In genomic region chr11:20469368-20469767, GRCm38 (mm10) we compare ENCODE assay signal across 11 mouse cellular contexts.
DNase-seq lines count a peak whose midpoint lies in the region; ATAC-seq and TF ChIP-seq lines count a peak whose summit lies in the region.
"Had no signal": no experiment of that assay in that cellular context is flagged by ENCODE, and none has a peak within 500 bp of the region (broad histone marks: within the 10 kb centered on the region; RNA-seq: fewer than 3 reads in every experiment).

No protein-coding gene starts in this region.

- TF ChIP-seq CTCF in small intestine, adult 2 months (IDR thresholded peaks at IDR 0.05; ENCODE audit: extremely low read depth, insufficient read length, insufficient replicate concordance, low read depth, low read length) = no peak

- H3K4me1 ChIP-seq in heart, embryonic 12.5 days (replicated peaks) = no peaks in the 10 kb centered on the region; the same call in 1 of the 2 replicates
- peaks cover 12% of the 10 kb centered on the region; the same call in 1 of the 2 replicates for H3K4me1 ChIP-seq in small intestine, adult 2 months (ENCODE audit: control insufficient read depth, insufficient read depth, insufficient read length, low read length)
- H3K4me1 ChIP-seq: limb, embryonic 15.5 days had no signal

- H3K27ac ChIP-seq in heart, embryonic 12.5 days (ENCODE audit: poor library complexity, severe bottlenecking) = no peak overlapping the region
- H3K27ac ChIP-seq in small intestine, adult 2 months (ENCODE audit: insufficient read depth, low read depth, low read length) = peak overlapping the region; percentile 85
- H3K27ac ChIP-seq: limb, embryonic 15.5 days had no signal

- no peak for ATAC-seq in heart, embryonic 12.5 days (ENCODE audit: insufficient number of reproducible peaks, low FRiP score)
- ATAC-seq in activated CD4-positive, CD25-positive, alpha-beta regulatory T cell, adult 4 months = no peak
- ATAC-seq: CD4-positive, CD25-positive, alpha-beta regulatory T cell, adult 4 months had no signal

- peaks cover 11% of the 10 kb centered on the region for H3K27me3 ChIP-seq in heart, embryonic 12.5 days (replicated peaks)
- H3K27me3 ChIP-seq in small intestine, adult 2 months (ENCODE audit: control insufficient read depth, insufficient read depth, low read length) = no peaks in the 10 kb centered on the region
- H3K27me3 ChIP-seq: limb, embryonic 15.5 days had no signal

- H3K4me3 ChIP-seq in heart, embryonic 12.5 days = no peak overlapping the region
- peak overlapping the region; percentile 26; the same call in 1 of the 2 replicates for H3K4me3 ChIP-seq in small intestine, adult 2 months (ENCODE audit: low read depth, low read length)
- H3K4me3 ChIP-seq: limb, embryonic 15.5 days had no signal

- no peak for TF ChIP-seq POLR2A in small intestine, adult 2 months (IDR thresholded peaks at IDR 0.05; ENCODE audit: low read depth, low read length)

- H3K9me3 ChIP-seq in heart, embryonic 12.5 days (replicated peaks) = no peaks in the 10 kb centered on the region
- H3K9me3 ChIP-seq: limb, embryonic 15.5 days had no signal

- 40% methylated on average over 5 of the region's 5 CpGs for WGBS in heart, embryonic 12.5 days
- WGBS in small intestine, adult 2 months = 54% methylated on average over 5 of the region's 5 CpGs

- no peak overlapping the region for H3K9ac ChIP-seq in heart, embryonic 12.5 days
- H3K9ac ChIP-seq: limb, embryonic 15.5 days had no signal

- no peaks in the 10 kb centered on the region for H3K36me3 ChIP-seq in heart, embryonic 12.5 days
- no peaks in the 10 kb centered on the region for H3K36me3 ChIP-seq in small intestine, adult 2 months (ENCODE audit: control insufficient read depth, insufficient read depth, low read length)
- H3K36me3 ChIP-seq: limb, embryonic 15.5 days had no signal

- peak; percentile 90 for DNase-seq in heart, adult 11 months
- peak; percentile 36 for DNase-seq in embryo, embryonic 11 days
- DNase-seq in kidney, postnatal 36 days = peak; percentile 63 to 74
- DNase-seq in adrenal gland, postnatal 10 days = no peak
- DNase-seq in cerebellum, adult 9-10 months = no peak
- DNase-seq: gastrocnemius, postnatal 25 days had no signal

- H3K4me2 ChIP-seq in heart, embryonic 12.5 days = no peak overlapping the region
- H3K4me2 ChIP-seq: limb, embryonic 15.5 days had no signal

Comparison
In these comparisons a context has a peak if more than half of its experiments do, and no peak if none do; other contexts are left out.
1. DNase-seq: peak in heart, adult 11 months (single experiment), embryo, embryonic 11 days (single experiment) and kidney, postnatal 36 days (2 of 2); none in adrenal gland, postnatal 10 days (single experiment) and cerebellum, adult 9-10 months (single experiment).